ENCODE assay signal across 10 mouse cellular contexts in the genomic region with DNA sequence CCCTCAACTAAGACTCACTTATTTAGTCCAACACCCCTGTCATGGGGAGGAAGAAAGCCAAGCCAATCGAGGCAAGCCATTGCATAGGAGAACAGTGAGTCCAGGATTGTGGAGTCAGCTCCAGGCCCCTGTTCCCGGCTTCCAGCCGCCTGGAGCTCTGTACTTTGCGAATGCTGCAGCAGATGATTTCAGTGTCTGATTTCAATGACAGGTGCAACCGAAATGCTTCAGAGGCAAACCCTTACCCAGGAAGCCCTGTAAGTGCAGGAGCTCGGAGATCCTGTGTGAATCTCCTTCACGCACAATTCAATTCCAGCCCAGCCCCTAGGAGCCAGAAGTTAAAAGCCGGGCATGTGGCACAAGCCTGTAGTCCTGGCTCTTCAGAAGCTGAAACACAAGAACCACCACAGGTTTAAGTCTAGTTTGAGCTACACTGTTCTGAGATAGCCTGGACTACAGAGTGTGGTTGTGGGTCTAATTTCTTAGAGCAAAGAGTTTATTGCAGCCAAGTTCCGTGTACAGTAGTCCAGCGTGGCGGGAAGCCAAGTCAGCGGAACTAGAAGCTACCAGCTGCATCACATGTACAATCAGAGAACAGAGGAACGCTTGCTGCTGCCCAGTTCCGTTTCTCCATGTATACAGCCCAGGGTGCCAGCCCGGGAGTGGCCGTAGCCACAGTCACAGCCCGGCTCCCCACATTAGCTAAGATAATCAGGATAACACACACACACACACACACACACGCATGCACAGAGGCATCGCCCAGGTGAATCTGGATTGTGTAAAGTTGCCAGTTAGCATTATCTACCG. TPM values are rescaled to one million over a fixed set of nuclear protein-coding genes. Genes with fewer than 3 reads are reported as not detected.
DNase-seq lines count a peak whose midpoint lies in the region; ATAC-seq and TF ChIP-seq lines count a peak whose summit lies in the region.
"Had no signal": no experiment of that assay in that cellular context is flagged by ENCODE, and none has a peak within 500 bp of the region (broad histone marks: within the 10 kb centered on the region; RNA-seq: fewer than 3 reads in every experiment).

No protein-coding gene starts in this region.

- no peak overlapping the region for H3K4me2 ChIP-seq in hindbrain, postnatal 0 days (ENCODE audit: low read depth, low read length)
- no peak overlapping the region for H3K4me2 ChIP-seq in limb, embryonic 15.5 days

- TF ChIP-seq CTCF in hindbrain, postnatal 0 days (IDR thresholded peaks at IDR 0.05; ENCODE audit: low read depth): no peak

- H3K4me3 ChIP-seq in hindbrain, postnatal 0 days (ENCODE audit: low read length): no peak overlapping the region
- no peak overlapping the region for H3K4me3 ChIP-seq in hindbrain, embryonic 10.5 days
- H3K4me3 ChIP-seq in limb, embryonic 15.5 days: no peak overlapping the region

- H3K4me1 ChIP-seq in hindbrain, postnatal 0 days (ENCODE audit: insufficient read depth, low read length): peaks cover 3% of the 10 kb centered on the region; the same call in 1 of the 2 replicates
- peaks cover 14% of the 10 kb centered on the region for H3K4me1 ChIP-seq in hindbrain, embryonic 10.5 days (replicated peaks)
- H3K4me1 ChIP-seq in limb, embryonic 15.5 days: peaks cover 16% of the 10 kb centered on the region; the same call in 1 of the 2 replicates

- H3K9ac ChIP-seq in hindbrain, postnatal 0 days (replicated peaks; ENCODE audit: low read length): no peak overlapping the region
- H3K9ac ChIP-seq in limb, embryonic 15.5 days: no peak overlapping the region

- 69% methylated on average over 20 of the region's 20 CpGs for WGBS in hindbrain, postnatal 0 days
- WGBS in hindbrain, embryonic 10.5 days: 90% methylated on average over 20 of the region's 20 CpGs
- 63% methylated on average over 20 of the region's 20 CpGs for WGBS in limb, embryonic 15.5 days

- H3K27ac ChIP-seq in hindbrain, postnatal 0 days: peak overlapping the region; percentile 36; the same call in 1 of the 2 replicates
- H3K27ac ChIP-seq in hindbrain, embryonic 10.5 days: no peak overlapping the region
- H3K27ac ChIP-seq in limb, embryonic 15.5 days: peak overlapping the region; percentile 47; the same call in 1 of the 2 replicates

- no peaks in the 10 kb centered on the region for H3K9me3 ChIP-seq in hindbrain, postnatal 0 days (ENCODE audit: low read length)
- H3K9me3 ChIP-seq in hindbrain, embryonic 10.5 days: 0 out of 2 replicates have a peak, but pooled peaks cover 3% of the 10 kb centered on the region
- H3K9me3 ChIP-seq in limb, embryonic 15.5 days: no peaks in the 10 kb centered on the region

- peak; percentile 38; the same call in 1 of the 2 replicates for ATAC-seq in hindbrain, postnatal 0 days
- ATAC-seq in limb, embryonic 15.5 days (ENCODE audit: insufficient number of reproducible peaks, low FRiP score, low TSS enrichment, low read depth): no peak

- H3K27me3 ChIP-seq in hindbrain, postnatal 0 days (ENCODE audit: insufficient read depth, low read length): no peaks in the 10 kb centered on the region
- no peaks in the 10 kb centered on the region for H3K27me3 ChIP-seq in hindbrain, embryonic 10.5 days (ENCODE audit: insufficient read depth, poor library complexity, severe bottlenecking)
- H3K27me3 ChIP-seq in limb, embryonic 15.5 days: no peaks in the 10 kb centered on the region

- H3K36me3 ChIP-seq in hindbrain, postnatal 0 days (ENCODE audit: insufficient read depth, low read length): no peaks in the 10 kb centered on the region
- H3K36me3 ChIP-seq in hindbrain, embryonic 10.5 days: no peaks in the 10 kb centered on the region
- H3K36me3 ChIP-seq in limb, embryonic 15.5 days: no peaks in the 10 kb centered on the region
- H3K36me3 ChIP-seq: G1E had no signal

- DNase-seq in hindbrain, postnatal 0 days (ENCODE audit: low spot score): peak; percentile 65
- no peak for DNase-seq in hindbrain, embryonic 10.5 days (ENCODE audit: low spot score)
- DNase-seq in right cerebral cortex, postnatal 10 days (ENCODE audit: low spot score in 2 of 2): peak; percentile 80 to 82
- DNase-seq in right cerebral cortex, adult 2 months (ENCODE audit: low spot score in 2 of 2): no peak
- DNase-seq in cerebellum, postnatal 14 days: peak; percentile 64 to 75
- DNase-seq in frontal cortex, postnatal 14 days (ENCODE audit: low spot score in 2 of 2): no peak
- DNase-seq: adrenal gland, postnatal 14 days; lung, adult 2 months had no signal

RNA-seq across cellular contexts. Expression of gene Sept9, which starts 31.0 kb away (rescaled TPM):
- total RNA-seq in hindbrain, postnatal 0 days (2014; rRNA removed): 111 and 112 TPM in 2 replicates
- polyA plus RNA-seq in hindbrain, postnatal 0 days (2015; fragmentation: Nextera tagmentation; extraction: Ambion mirVana): 88.8 and 89.8 TPM in 2 replicates
- 186 and 206 TPM in 2 replicates for polyA plus RNA-seq in hindbrain, embryonic 10.5 days (2016; fragmentation: Nextera tagmentation; extraction: Ambion mirVana)
- polyA plus RNA-seq in limb, embryonic 15.5 days (2015; fragmentation: Nextera tagmentation; extraction: Ambion mirVana): 135 and 139 TPM in 2 replicates

RNA-seq across cellular contexts. Expression of gene Sec14l1, which starts 53.5 kb away (rescaled TPM):
- total RNA-seq in hindbrain, postnatal 0 days (2014; rRNA removed): 69.1 and 74.1 TPM in 2 replicates
- 47.0 and 47.3 TPM in 2 replicates for polyA plus RNA-seq in hindbrain, postnatal 0 days (2015; fragmentation: Nextera tagmentation; extraction: Ambion mirVana)
- 57.0 and 58.2 TPM in 2 replicates for polyA plus RNA-seq in hindbrain, embryonic 10.5 days (2016; fragmentation: Nextera tagmentation; extraction: Ambion mirVana)
- polyA plus RNA-seq in limb, embryonic 15.5 days (2015; fragmentation: Nextera tagmentation; extraction: Ambion mirVana): 59.2 and 69.7 TPM in 2 replicates

Comparison
In these comparisons a context has a peak if more than half of its experiments do, and no peak if none do; other contexts are left out.
1. DNase-seq: peak in hindbrain, postnatal 0 days (single experiment), right cerebral cortex, postnatal 10 days (2 of 2) and cerebellum, postnatal 14 days (2 of 2); none in hindbrain, embryonic 10.5 days (single experiment), right cerebral cortex, adult 2 months (0 of 2) and frontal cortex, postnatal 14 days (0 of 2).